Mouse (Mus musculus) adrenal gland, postnatal 4 days (tissue): Measurements from ENCODE around the gene Zfp981. TPM values are rescaled to one million over a fixed set of nuclear protein-coding genes. Genes with fewer than 3 reads are reported as not detected.

Source experiments
- total RNA-seq, 2 experiments: library from RNA; stranded (reverse); gene quantifications; 2 replicates each; pipeline ENCODE4 v1.2.3; 2021

Zfp981 gene
- total RNA-seq, 2 experiments from 2014 or later = 0.71 to 1.1 TPM

Other genes with a start within 250 kb of the Zfp981 start
- gene Zfp992, start 53.0 kb upstream of the Zfp981 start, total RNA-seq = 10 to 100 TPM; 12.0 to 13.9 TPM
- gene Zfp993, start 108.9 kb downstream of the Zfp981 start, total RNA-seq = 1 to 10 TPM; 8.7 to 9.3 TPM